Mouse (Mus musculus) heart, adult 9 months (tissue): ENCODE measurements around the gene Slc16a11.
"Not testable (repeated sequence)": the region's sequence is repeated elsewhere in the genome, so short reads cannot be mapped to it uniquely, and the experiment has no call there.

ENCODE experiments used
- DNase-seq, 2 experiments: peaks; one replicate each; pipeline ENCODE4 v3.0.0; 2022; ENCODE audit warnings: low spot score in 2 of 2

Gene Slc16a11

GRCm38 (mm10) chr11:70212423-70212822 is at the start of gene Slc16a11:
Gene Slc16a11, plus strand, starts transcription at chr11:70212752.
- DNase-seq, result peak in 1 of 2 experiments; percentile 25

DNA sequence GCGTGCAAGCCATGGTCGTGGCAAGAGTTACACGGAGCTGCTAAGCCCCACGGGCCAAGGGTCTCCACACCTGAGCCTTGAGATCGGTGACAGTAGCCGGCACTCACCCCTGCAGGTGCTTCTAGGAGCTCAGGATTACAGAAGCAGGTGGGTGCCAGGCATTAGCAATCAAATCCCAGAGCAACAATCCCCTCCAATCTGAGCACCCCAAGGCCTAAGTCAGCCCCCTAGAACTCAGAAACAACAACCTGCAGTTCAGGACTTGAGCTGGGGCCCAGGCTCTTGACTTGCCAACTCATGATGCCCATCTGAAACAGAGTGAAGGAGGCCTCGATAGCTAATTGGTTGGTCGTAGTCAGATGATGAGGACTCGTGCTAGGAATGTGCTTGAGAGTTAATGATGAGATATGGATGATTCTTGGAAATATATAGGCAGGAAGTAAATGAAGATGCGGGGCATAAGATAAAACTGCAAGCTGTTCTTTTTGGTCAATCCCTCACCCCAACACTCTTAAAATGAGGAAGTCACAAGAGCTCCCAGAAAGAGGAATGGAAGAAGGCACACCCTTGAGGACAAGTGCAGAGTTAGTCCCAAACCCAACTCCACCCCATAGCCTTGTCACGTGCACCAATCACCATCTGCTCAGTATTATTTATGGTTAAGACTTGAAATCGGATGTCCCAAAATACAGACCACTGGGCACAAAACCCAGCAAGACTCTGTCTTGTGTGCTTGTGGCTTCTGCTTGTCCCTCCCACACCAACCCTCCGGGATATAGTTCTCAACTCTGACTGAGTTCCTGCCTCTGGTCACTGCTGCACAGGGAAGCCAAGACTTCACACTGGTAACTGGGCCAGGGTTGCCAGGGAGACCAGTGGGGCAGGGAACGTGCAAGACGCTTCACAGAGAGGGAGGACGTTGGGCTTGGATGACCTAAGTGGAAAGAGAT is 46.3 kb upstream of the Slc16a11 start:
- DNase-seq, result peak; percentile 37 to 71

- DNase-seq, result no peak
Measured at GRCm38 (mm10) chr11:70168136-70168535, 44.4 kb upstream of the Slc16a11 start.

- DNase-seq, result not testable (repeated sequence)
Measured at GRCm38 (mm10) chr11:70169471-70169870, 43.1 kb upstream of the Slc16a11 start.

DNA sequence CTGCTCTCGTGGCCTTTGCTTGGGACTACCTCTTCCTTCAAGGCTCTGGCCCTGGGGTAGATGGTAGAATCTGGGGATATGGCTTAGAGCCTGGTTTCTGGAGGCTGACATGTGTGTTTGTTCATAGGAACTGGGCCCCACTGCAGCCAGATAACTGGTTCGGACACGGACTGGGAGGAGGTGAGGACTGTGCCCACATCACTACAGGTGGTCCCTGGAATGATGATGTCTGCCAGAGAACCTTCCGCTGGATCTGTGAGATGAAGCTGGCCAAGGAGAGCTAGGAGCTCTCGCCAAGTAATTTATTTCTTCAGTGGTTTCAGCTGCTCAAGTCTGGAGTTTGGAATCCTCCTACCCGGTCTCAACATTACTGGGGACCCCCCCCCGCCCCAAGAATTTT is 42.3 kb upstream of the Slc16a11 start:
- no peak for DNase-seq

- no peak for DNase-seq
Measured at GRCm38 (mm10) chr11:70171181-70171580, 41.4 kb upstream of the Slc16a11 start.

DNA sequence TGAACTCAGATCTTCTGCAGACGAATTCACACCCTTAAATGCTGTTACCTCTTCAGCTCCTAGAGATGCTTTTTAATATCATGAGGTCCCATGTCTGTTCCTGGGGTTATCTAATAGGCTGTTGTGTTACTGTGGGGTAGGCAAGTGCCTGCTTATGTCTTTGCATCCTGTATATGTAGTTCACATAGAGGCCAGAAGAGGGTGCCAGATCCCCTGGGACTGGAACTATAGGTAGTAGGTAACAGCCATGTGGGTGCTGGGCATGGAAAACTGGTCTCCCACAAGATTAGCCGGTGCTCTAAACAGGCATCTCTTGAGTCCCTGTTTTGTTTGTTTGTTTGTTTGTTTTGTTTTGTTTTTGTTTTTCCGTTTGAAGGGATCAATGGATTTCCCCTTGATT is 40.7 kb upstream of the Slc16a11 start:
- no peak for DNase-seq

GRCm38 (mm10) chr11:70172298-70172697 is 40.3 kb upstream of the Slc16a11 start:
- DNase-seq, result no peak

GRCm38 (mm10) chr11:70174491-70174890 is 38.1 kb upstream of the Slc16a11 start:
- DNase-seq, result no peak

- DNase-seq, result no peak
Measured at GRCm38 (mm10) chr11:70177647-70178046, 34.9 kb upstream of the Slc16a11 start.

DNA sequence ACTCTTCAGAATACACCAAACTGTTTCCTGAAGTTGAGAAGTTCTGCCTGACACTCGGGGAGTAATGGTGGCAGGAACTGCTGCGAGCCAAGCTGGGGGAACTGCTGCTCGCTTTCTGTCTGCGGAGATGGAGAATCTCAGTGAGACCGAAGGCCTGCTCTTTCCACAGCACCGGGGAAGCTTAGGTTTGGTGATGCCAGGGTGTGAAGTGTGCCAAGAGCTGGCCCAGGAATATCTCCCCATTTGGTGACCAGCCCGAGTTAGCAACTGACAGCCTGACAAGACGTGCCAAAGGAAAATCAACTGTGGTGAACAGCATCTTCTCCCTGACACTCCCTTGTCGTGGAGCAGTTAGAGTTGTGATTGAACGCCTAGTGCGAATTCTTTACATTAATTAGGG is 34.2 kb upstream of the Slc16a11 start:
- no peak for DNase-seq

- no peak for DNase-seq
Measured at GRCm38 (mm10) chr11:70178756-70179155, 33.8 kb upstream of the Slc16a11 start.

DNA sequence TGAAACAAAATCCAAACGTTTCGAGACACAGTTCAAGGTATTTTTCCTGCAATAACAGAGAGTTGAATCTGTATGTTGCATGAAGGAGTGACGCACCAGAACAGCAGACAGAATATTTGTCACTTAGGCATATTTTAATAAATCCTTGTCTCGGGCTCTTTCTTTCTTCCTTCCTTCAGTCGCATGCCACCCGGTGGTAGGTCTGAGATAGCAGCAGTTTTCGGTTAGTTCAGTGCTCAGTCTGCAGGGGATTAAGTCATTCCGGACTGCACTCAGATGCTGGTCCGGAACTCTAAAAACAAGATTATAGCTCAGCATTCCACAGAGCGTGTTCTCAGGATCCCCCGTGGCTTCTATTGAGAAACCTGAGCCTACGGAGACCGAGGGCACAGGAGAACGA is 33.2 kb upstream of the Slc16a11 start:
- DNase-seq, result no peak

- no peak for DNase-seq
Measured at GRCm38 (mm10) chr11:70180496-70180895, 32.1 kb upstream of the Slc16a11 start.

GRCm38 (mm10) chr11:70185120-70185519 is 27.4 kb upstream of the Slc16a11 start:
- DNase-seq, result peak in 1 of 2 experiments; percentile 45

DNA sequence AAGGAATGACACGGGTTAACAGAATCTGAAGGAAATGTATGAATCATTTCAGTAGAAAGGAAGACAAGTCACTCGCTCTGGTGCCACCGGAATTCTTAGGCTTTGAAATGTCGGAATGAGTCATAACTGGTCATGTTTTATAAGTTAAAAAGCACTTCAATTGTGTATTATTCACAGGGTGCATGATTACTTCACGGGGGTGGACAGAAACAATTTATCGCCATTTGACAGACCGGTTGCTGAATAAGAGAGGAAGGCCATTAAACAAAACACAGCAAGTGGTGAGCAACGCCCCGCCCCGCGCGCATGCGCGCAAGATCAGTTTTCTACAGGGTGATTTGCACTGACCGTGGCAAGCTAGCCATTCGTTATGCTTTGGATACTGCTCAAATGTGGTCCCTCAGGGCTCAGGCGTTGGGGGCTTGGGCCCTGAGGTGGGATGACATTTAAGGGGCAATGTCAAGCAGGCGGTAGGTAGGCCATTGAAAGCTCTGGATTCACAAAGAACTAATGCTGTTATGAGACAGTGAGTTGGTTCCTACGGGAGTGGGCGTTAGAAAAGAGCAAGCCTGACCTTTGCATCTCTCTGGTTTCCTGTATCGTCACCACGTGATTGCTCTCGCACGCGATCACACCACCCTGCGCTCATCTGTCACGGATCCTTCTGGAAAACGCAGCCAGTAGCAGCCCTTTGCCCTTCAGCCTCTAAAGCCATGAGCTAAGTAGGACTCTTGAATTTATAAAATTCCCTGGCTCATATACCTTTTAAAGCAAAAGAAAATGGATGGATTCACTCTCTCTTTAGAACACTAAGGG is 23.0 kb upstream of the Slc16a11 start:
- no peak for DNase-seq

DNA sequence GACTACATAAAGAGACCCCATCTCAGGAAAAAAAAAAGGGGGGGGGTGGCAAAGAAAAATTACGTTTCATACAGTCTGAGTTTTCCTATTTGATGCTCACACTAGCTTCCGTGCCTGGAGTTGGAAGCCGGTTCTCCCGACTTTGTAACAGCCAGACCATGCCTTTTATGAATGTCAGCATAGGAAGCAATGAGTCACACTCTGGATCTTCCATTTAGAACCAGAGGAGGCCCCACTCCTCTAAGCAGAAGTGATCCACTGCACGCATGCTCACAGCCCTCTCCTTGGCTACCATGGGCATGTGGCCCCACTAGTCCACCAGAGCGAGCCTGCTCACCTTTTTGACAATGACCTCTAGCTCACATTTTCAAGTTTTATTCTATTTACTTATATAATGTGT is 21.4 kb upstream of the Slc16a11 start:
- DNase-seq, result no peak

DNA sequence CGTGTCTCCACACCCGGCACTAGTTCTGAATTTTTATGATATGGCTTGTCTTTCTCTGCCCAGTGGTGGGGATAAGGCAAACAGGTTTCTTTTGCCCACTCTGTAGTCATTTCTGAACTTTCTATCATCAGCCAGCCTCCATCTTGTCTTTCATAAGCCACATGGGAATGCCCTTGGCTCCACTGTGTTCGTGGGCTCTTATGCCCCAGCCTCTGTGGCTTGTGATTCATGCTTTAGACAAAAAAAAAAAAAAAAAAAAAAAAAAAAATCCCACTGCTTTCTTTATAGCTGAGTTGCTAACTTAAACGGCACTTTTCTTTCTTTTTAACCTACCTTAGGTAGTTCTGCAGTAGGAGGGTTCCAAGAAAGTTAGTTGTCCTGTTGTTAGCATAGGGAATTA is 20.4 kb upstream of the Slc16a11 start:
- no peak for DNase-seq

- DNase-seq, result no peak
Measured at GRCm38 (mm10) chr11:70193354-70194285, 18.9 kb upstream of the Slc16a11 start.

DNA sequence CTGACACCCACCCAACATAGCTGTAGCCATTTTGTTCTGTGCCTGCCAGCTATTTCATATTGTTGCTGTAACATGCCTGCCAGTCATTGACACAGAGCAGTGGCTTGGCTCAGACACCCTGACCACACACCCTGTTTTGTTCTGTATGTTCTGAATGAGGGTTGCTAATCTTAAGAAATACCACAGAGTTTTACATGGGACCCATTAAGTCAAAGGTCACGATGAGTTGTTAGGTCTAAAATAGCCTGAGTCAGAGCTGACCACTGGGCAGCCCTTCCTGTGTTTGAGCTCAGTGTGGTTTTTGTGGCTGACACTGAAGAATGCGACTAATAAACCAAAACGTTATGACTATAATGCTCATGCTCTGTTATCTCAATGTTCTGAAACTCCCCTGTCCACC is 14.2 kb upstream of the Slc16a11 start:
- no peak for DNase-seq

GRCm38 (mm10) chr11:70199107-70199506 is 13.4 kb upstream of the Slc16a11 start:
- DNase-seq, result no peak
